Mouse (Mus musculus) CH12.LX (cell line): ENCODE results near the gene Trim59.

Experiments used
- CTCF ChIP-seq, 2 experiments: IDR thresholded peaks in 1 of 2; conservative IDR thresholded peaks in 1 of 2; 2 replicates each; pipeline ENCODE4 v1.5.1; 2011 to 2012; ENCODE audit warnings: low read depth in 2 of 2, low read length in 2 of 2, improper control_type of control experiment in 1 of 2, inconsistent platforms in 1 of 2, mild to moderate bottlenecking in 1 of 2, moderate library complexity in 1 of 2
- EP300 ChIP-seq: IDR thresholded peaks from 2 replicates; pipeline ENCODE4 v1.6.1; 2011; ENCODE audit warnings: low read length, improper control_type of control experiment
- GABPA ChIP-seq: IDR thresholded peaks from 2 replicates; pipeline ENCODE4 v1.6.1; 2012; ENCODE audit warnings: low read depth, low read length, improper control_type of control experiment, inconsistent platforms; ENCODE audit not compliant: insufficient replicate concordance
- JUND ChIP-seq: conservative IDR thresholded peaks from 2 replicates; pipeline ENCODE4 v1.6.1; 2011; ENCODE audit warnings: low read depth, low read length, improper control_type of control experiment
- MAFK ChIP-seq: IDR thresholded peaks from 2 replicates; pipeline ENCODE4 v1.6.1; 2011; ENCODE audit warnings: low read length, improper control_type of control experiment; ENCODE audit not compliant: insufficient replicate concordance
- MAX ChIP-seq: IDR thresholded peaks from 2 replicates; pipeline ENCODE4 v1.6.1; 2011; ENCODE audit warnings: low read length, improper control_type of control experiment
- MEF2A ChIP-seq: IDR thresholded peaks from 2 replicates; pipeline ENCODE4 v1.6.1; 2014; ENCODE audit warnings: low read depth, mild to moderate bottlenecking, inconsistent platforms, low read length, improper control_type of control experiment, borderline replicate concordance
- MXI1 ChIP-seq: IDR thresholded peaks from 2 replicates; pipeline ENCODE4 v1.6.1; 2011; ENCODE audit warnings: mild to moderate bottlenecking, low read depth, low read length, improper control_type of control experiment
- POLR2A ChIP-seq: IDR thresholded peaks from 2 replicates; pipeline ENCODE4 v1.6.1; 2011; ENCODE audit warnings: low read depth, mild to moderate bottlenecking, improper control_type of control experiment, low read length
- ZC3H11A ChIP-seq: IDR thresholded peaks from 2 replicates; pipeline ENCODE4 v1.6.1; 2012; ENCODE audit warnings: low read depth, mild to moderate bottlenecking, inconsistent platforms, low read length, improper control_type of control experiment
- ZKSCAN1 ChIP-seq: IDR thresholded peaks from 2 replicates; pipeline ENCODE4 v1.6.1; 2012; ENCODE audit warnings: low read depth, inconsistent platforms, low read length, improper control_type of control experiment, borderline replicate concordance
- ZMIZ1 ChIP-seq: IDR thresholded peaks from 2 replicates; pipeline ENCODE4 v1.6.1; 2012; ENCODE audit warnings: low read depth, mild to moderate bottlenecking, inconsistent platforms, low read length, improper control_type of control experiment

DNA sequence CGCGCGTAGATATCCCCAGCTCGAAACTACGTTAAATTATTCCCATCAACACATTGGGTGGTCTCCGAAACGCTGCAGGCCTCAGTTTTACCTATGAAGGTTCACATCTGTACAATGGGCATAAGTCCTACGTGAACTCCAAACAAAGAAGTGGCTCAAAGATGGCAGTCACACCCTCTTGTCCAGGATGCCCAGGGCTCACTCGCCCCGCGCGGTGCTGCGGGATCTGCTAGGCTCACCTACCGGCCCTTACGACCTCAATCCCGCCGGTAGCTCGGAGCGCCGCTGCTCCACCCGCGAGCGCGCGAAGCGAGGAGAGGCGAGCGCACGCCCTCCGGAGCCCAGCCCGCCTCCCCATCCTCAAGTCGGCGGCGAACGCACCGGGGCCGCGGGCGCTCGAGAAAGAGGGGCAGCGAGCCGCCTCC is 376 bp downstream of the Trim59 start:
- TF ChIP-seq JUND: no peak
- no peak for TF ChIP-seq CTCF (conservative IDR thresholded peaks at IDR 0.05 in 1 of 2, IDR thresholded peaks at IDR 0.05 in 1 of 2; ENCODE audit: low read depth in 2 of 2, low read length in 2 of 2)
- no peak for TF ChIP-seq POLR2A
- no peak for TF ChIP-seq MAX
- TF ChIP-seq MXI1: no peak
- 0 out of 2 replicates have a peak, but pooled peaks have one; percentile 22 for TF ChIP-seq MEF2A
- TF ChIP-seq ZKSCAN1: no peak
- no peak for TF ChIP-seq ZC3H11A
- TF ChIP-seq ZMIZ1: no peak
- TF ChIP-seq GABPA: no peak
- no peak for TF ChIP-seq MAFK
- TF ChIP-seq EP300: no peak
